8 mouse cellular contexts compared by ENCODE assay signal in genomic region chr1:105989640-105989984, GRCm38 (mm10). TPM values are rescaled to one million over a fixed set of nuclear protein-coding genes. Genes with fewer than 3 reads are reported as not detected.
DNase-seq lines count a peak whose midpoint lies in the region; ATAC-seq and TF ChIP-seq lines count a peak whose summit lies in the region.

No protein-coding gene starts in this region.

- peak overlapping the region; percentile 50 for H3K9ac ChIP-seq in forebrain, postnatal 0 days
- peak overlapping the region; percentile 79 for H3K9ac ChIP-seq in liver, embryonic 16.5 days (ENCODE audit: low read depth, low read length)

- no peak for ATAC-seq in G1E (ENCODE audit: extremely low read depth, insufficient number of reproducible peaks, low FRiP score, poor library complexity, severe bottlenecking)
- ATAC-seq in forebrain, postnatal 0 days = no peak
- no peak for ATAC-seq in liver, embryonic 16.5 days (ENCODE audit: low read depth)

- H3K36me3 ChIP-seq in heart, embryonic 10.5 days = no peaks in the 10 kb centered on the region
- peaks cover 2% of the 10 kb centered on the region for H3K36me3 ChIP-seq in G1E (replicated peaks)
- H3K36me3 ChIP-seq in forebrain, postnatal 0 days (ENCODE audit: insufficient read depth) = no peaks in the 10 kb centered on the region
- no peaks in the 10 kb centered on the region for H3K36me3 ChIP-seq in liver, embryonic 16.5 days (ENCODE audit: control insufficient read depth, insufficient read depth)

- TF ChIP-seq CTCF in G1E (IDR thresholded peaks at IDR 0.05; ENCODE audit: low read depth, low read length) = no peak
- TF ChIP-seq CTCF in forebrain, postnatal 0 days (IDR thresholded peaks at IDR 0.05; ENCODE audit: low read depth) = no peak

- peak overlapping the region; percentile 97 for H3K4me2 ChIP-seq in forebrain, postnatal 0 days (ENCODE audit: low read depth)
- peak overlapping the region; percentile 95 for H3K4me2 ChIP-seq in liver, embryonic 16.5 days (ENCODE audit: low read depth, low read length)

- WGBS in heart, embryonic 10.5 days = 1% methylated on average over 13 of the region's 13 CpGs
- WGBS in forebrain, postnatal 0 days = 4% methylated on average over 13 of the region's 13 CpGs
- 2% methylated on average over 13 of the region's 13 CpGs for WGBS in liver, embryonic 16.5 days (ENCODE audit: insufficient replicate concordance)

- peaks cover 32% of the 10 kb centered on the region for H3K4me1 ChIP-seq in heart, embryonic 10.5 days
- peaks cover 43% of the 10 kb centered on the region for H3K4me1 ChIP-seq in G1E (ENCODE audit: insufficient read depth, low read depth, low read length)
- H3K4me1 ChIP-seq in forebrain, postnatal 0 days (ENCODE audit: insufficient read depth) = peaks cover 10% of the 10 kb centered on the region
- H3K4me1 ChIP-seq in liver, embryonic 16.5 days (ENCODE audit: control insufficient read depth, low read depth, low read length) = peaks cover 31% of the 10 kb centered on the region

- DNase-seq in heart, embryonic 10.5 days (ENCODE audit: low spot score) = no peak
- DNase-seq in heart, postnatal 36 days = no peak
- peak; percentile 26 for DNase-seq in G1E (ENCODE audit: low spot score)
- DNase-seq in forebrain, postnatal 0 days = no peak
- no peak for DNase-seq in layer of hippocampus, adult 9-10 months (ENCODE audit: low spot score)
- DNase-seq in thymus, postnatal 36 days = no peak
- DNase-seq in layer of hippocampus, postnatal 25 days (ENCODE audit: extremely low spot score in 1 of 2, low spot score in 1 of 2) = no peak

- intact Hi-C loops in heart, postnatal 36 days (cut with DNase I) = loop anchor here (5.0 kb wide), 1 partner anchor 183 kb away; the partner anchor contains the start of gene Phlpp1

- peak overlapping the region; percentile 96 for H3K27ac ChIP-seq in heart, embryonic 10.5 days
- H3K27ac ChIP-seq in forebrain, postnatal 0 days (ENCODE audit: low read depth, low read length) = no peak overlapping the region
- H3K27ac ChIP-seq in liver, embryonic 16.5 days (ENCODE audit: low read length) = peak overlapping the region; percentile 86

- peak overlapping the region; percentile 87 for H3K4me3 ChIP-seq in heart, embryonic 10.5 days
- H3K4me3 ChIP-seq in G1E (ENCODE audit: low read depth, low read length) = peak overlapping the region; percentile 94
- peak overlapping the region; percentile 83 for H3K4me3 ChIP-seq in forebrain, postnatal 0 days (ENCODE audit: low read depth, low read length)
- H3K4me3 ChIP-seq in liver, embryonic 16.5 days (ENCODE audit: low read depth, low read length) = peak overlapping the region; percentile 82

- no peaks in the 10 kb centered on the region for H3K27me3 ChIP-seq in heart, embryonic 10.5 days (ENCODE audit: insufficient read depth, poor library complexity, severe bottlenecking)
- no peaks in the 10 kb centered on the region for H3K27me3 ChIP-seq in G1E (ENCODE audit: insufficient read depth, low read length)
- no peaks in the 10 kb centered on the region for H3K27me3 ChIP-seq in forebrain, postnatal 0 days (ENCODE audit: insufficient read depth, low read length)
- H3K27me3 ChIP-seq in liver, embryonic 16.5 days (ENCODE audit: control insufficient read depth, insufficient read depth, low read depth, low read length) = no peaks in the 10 kb centered on the region

- no peaks in the 10 kb centered on the region for H3K9me3 ChIP-seq in heart, embryonic 10.5 days
- H3K9me3 ChIP-seq in G1E (replicated peaks) = no peaks in the 10 kb centered on the region
- no peaks in the 10 kb centered on the region for H3K9me3 ChIP-seq in forebrain, postnatal 0 days (ENCODE audit: low read length)
- H3K9me3 ChIP-seq in liver, embryonic 16.5 days (replicated peaks; ENCODE audit: control insufficient read depth, low read length) = no peaks in the 10 kb centered on the region

RNA-seq across cellular contexts. Expression of gene Zcchc2, which starts 0.6 kb away (rescaled TPM):
- polyA plus RNA-seq in heart, embryonic 10.5 days (2016; fragmentation: Nextera tagmentation; extraction: Ambion mirVana) = 1.8 and 2.4 TPM in 2 replicates
- 10 to 100 TPM in 1 of 2 experiments, 1 to 10 TPM in 1; 9.8 to 10.4 TPM for total RNA-seq in heart, postnatal 36 days (2021)
- total RNA-seq in G1E (2014; fragmentation: Nextera tagmentation) (36.7 and 44.7 TPM in 2 replicates), G1E (2017) (13.4 and 13.7 TPM in 2 replicates)
- 13.0 and 13.7 TPM in 2 replicates for polyA plus RNA-seq in G1E (2012)
- total RNA-seq in forebrain, postnatal 0 days (2014; rRNA removed) = 11.8 and 14.2 TPM in 2 replicates
- 1.4 and 2.0 TPM in 2 replicates for polyA plus RNA-seq in forebrain, postnatal 0 days (2015; fragmentation: Nextera tagmentation; extraction: Ambion mirVana)
- 1.3 TPM in 2 replicates for polyA plus RNA-seq in liver, embryonic 16.5 days (2015; fragmentation: Nextera tagmentation; extraction: Ambion mirVana)
- 10 to 100 TPM; 18.5 to 22.2 TPM for total RNA-seq in layer of hippocampus, postnatal 25 days (2021)
